Mouse (Mus musculus) thymus, adult 2 months (tissue): ENCODE results near the gene Ackr3.

Source experiments
- CTCF ChIP-seq: fragments of 200-500 bp; IDR thresholded peaks from 2 replicates; pipeline ENCODE4 v1.5.1; 2012; ENCODE audit warnings: mild to moderate bottlenecking, control low read depth, low read length, moderate library complexity, borderline replicate concordance; ENCODE audit not compliant: control insufficient read depth, poor library complexity, insufficient read depth; ENCODE audit errors: extremely low read depth
- POLR2A ChIP-seq: fragments of 200-500 bp; IDR thresholded peaks from 2 replicates; pipeline ENCODE4 v1.6.1; 2012; ENCODE audit warnings: mild to moderate bottlenecking, low read length, control low read depth, moderate library complexity; ENCODE audit not compliant: control insufficient read depth, poor library complexity, insufficient read depth; ENCODE audit errors: extremely low read depth

- TF ChIP-seq POLR2A (no peak), CTCF (no peak)
These were observed 11.1 kb downstream of the Ackr3 start for GRCm38 (mm10) chr1:90214926-90215325.
